Mouse (Mus musculus): Measurements from ENCODE around the gene Slc39a13. TPM values are rescaled to one million over a fixed set of nuclear protein-coding genes. Genes with fewer than 3 reads are reported as not detected.
"Not testable (repeated sequence)": the region's sequence is repeated elsewhere in the genome, so short reads cannot be mapped to it uniquely, and the experiment has no call there.

The Slc39a13 gene
- total and polyA plus RNA-seq, 2 experiments, result 4.3 to 17.5 TPM

DNA sequence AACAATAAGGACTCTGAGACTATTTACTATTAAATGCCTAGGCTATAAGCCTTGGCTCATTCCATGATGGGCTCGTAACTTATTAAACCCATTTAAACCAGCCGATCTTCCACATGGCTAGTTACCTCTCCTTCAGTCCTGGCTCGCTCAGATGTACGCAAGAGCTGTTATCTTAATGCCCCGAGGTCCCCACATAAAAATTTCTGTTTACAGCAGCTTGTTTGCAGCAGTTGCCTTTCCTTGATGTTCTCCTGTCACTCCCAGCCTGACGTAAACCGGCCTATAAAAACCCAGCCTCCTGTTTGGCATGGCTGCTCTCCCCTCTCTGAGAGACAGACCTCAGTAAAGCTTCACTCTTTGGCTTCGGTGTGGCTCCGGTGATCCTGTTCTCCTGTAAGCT lies 22.9 kb downstream of the Slc39a13 start:
- TF ChIP-seq POLR2A (IDR thresholded peaks at IDR 0.05; ENCODE audit: extremely low read depth, insufficient read depth, low read length) (no peak), CTCF (IDR thresholded peaks at IDR 0.05; ENCODE audit: low read depth, low read length) (no peak)
- Histone ChIP-seq H3K27me3 (ENCODE audit: control insufficient read depth, insufficient read depth, low read length) (no peaks in the 10 kb centered on the region), H3K36me3 (ENCODE audit: control insufficient read depth, insufficient read depth, low read length) (no peaks in the 10 kb centered on the region), H3K4me1 (ENCODE audit: control insufficient read depth, insufficient read depth, low read length) (no peaks in the 10 kb centered on the region), H3K79me2 (ENCODE audit: control insufficient read depth, insufficient read depth, low read length) (no peaks in the 10 kb centered on the region), H3K27ac (replicated peaks; ENCODE audit: insufficient read depth, low read depth, low read length) (no peak overlapping the region), H3K4me3 (ENCODE audit: insufficient read depth, low read depth, low read length) (no peak overlapping the region), H3K9ac (ENCODE audit: low read depth, low read length) (no peak overlapping the region)
- no peak for DNase-seq (ENCODE audit: extremely low read depth, low read depth, low spot score)
- WGBS, result 82% methylated on average over 9 of the region's 9 CpGs

DNA sequence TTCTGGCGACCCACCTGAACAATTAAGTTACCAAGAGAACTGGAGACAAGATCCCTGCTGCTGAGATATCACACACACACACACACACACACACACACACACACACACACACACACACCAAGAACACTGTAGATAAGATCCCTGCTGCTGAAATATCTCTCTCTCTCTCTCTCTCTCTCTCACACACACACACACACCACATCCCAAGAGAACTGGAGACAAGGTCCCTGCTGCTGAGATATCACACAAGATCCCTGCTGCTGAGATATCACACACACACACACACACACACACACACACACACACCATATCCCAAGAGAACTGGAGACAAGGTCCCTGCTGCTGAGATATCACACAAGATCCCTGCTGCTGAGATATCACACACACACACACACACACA lies 24.4 kb downstream of the Slc39a13 start:
- not testable (repeated sequence) for DNase-seq (ENCODE audit: extremely low read depth, low read depth, low spot score); H3K27ac ChIP-seq (replicated peaks; ENCODE audit: insufficient read depth, low read depth, low read length); H3K9ac ChIP-seq (ENCODE audit: low read depth, low read length); H3K27me3 ChIP-seq (ENCODE audit: control insufficient read depth, insufficient read depth, low read length); H3K79me2 ChIP-seq (ENCODE audit: control insufficient read depth, insufficient read depth, low read length); H3K36me3 ChIP-seq (ENCODE audit: control insufficient read depth, insufficient read depth, low read length); H3K4me1 ChIP-seq (ENCODE audit: control insufficient read depth, insufficient read depth, low read length); H3K4me3 ChIP-seq (ENCODE audit: insufficient read depth, low read depth, low read length)
- WGBS, result 81% methylated on average over 1 of the region's 1 CpGs

DNA sequence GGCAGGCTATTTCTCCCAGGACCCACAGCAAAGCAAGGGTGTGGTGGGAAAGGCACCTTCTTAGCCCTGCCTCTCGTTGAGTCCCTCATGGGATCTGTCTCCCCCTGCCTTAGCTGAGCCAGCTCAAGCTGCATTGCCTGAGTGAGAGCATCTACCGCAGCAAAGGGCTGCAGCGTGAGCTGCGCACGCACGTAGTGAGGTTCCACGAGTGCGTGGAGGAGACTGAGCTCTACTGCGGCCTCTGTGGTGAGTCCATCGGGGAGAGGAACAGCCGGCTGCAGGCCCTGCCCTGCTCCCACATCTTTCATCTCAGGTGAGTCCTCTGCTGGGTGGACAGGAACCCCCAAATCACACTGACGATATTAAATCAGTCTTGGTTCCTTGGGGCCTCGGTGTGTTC lies 25.5 kb downstream of the Slc39a13 start:
- DNase-seq (ENCODE audit: extremely low read depth, low read depth, low spot score), result no peak
- WGBS, result 86% methylated on average over 13 of the region's 13 CpGs
- TF ChIP-seq POLR2A (IDR thresholded peaks at IDR 0.05; ENCODE audit: extremely low read depth, insufficient read depth, low read length) (no peak), CTCF (IDR thresholded peaks at IDR 0.05; ENCODE audit: low read depth, low read length) (no peak)
- Histone ChIP-seq H3K9ac (ENCODE audit: low read depth, low read length) (no peak overlapping the region), H3K36me3 (ENCODE audit: control insufficient read depth, insufficient read depth, low read length) (no peaks in the 10 kb centered on the region), H3K4me3 (ENCODE audit: insufficient read depth, low read depth, low read length) (no peak overlapping the region), H3K27ac (replicated peaks; ENCODE audit: insufficient read depth, low read depth, low read length) (no peak overlapping the region), H3K4me1 (ENCODE audit: control insufficient read depth, insufficient read depth, low read length) (no peaks in the 10 kb centered on the region), H3K79me2 (ENCODE audit: control insufficient read depth, insufficient read depth, low read length) (no peaks in the 10 kb centered on the region), H3K27me3 (ENCODE audit: control insufficient read depth, insufficient read depth, low read length) (no peaks in the 10 kb centered on the region)

DNA sequence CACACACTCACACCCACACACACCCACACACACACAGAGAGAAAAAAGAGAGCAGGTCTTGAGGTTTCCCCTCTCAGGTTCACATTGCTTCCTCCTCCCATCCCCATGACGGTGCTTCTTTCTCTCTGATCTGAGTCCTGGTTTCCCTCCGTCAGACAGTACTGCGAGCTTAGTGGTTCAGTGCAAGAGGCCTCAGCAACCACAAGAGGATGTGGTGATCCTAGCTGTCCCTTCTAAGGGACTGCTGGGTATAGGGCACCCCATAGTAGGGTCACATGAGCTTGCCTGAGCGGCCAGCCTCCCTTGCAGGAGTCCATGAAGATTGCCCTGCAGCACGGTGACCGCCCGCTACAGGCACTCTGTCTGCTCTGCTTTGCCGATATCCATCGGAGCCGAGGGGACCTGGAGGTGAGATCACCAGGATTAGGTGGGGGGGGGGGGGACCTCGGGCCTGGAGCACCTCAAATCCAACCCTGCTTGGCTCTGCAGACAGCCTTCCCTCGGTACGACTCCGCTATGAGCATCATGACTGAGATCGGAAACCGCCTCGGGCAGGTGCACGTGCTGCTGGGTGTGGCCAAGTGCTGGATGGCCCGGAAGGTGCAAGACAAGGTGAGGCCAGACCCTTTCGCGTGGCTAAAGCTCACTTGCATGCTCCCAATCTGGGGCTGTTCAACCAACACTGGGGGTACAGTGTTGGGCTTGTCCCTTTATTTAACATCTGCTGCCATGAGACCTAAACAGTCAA lies 27.4 kb downstream of the Slc39a13 start:
- no peak overlapping the region for H3K27ac ChIP-seq (replicated peaks; ENCODE audit: insufficient read depth, low read depth, low read length)
- no peaks in the 10 kb centered on the region for H3K27me3 ChIP-seq (ENCODE audit: control insufficient read depth, insufficient read depth, low read length)
- no peaks in the 10 kb centered on the region for H3K4me1 ChIP-seq (ENCODE audit: control insufficient read depth, insufficient read depth, low read length)
- TF ChIP-seq POLR2A (IDR thresholded peaks at IDR 0.05; ENCODE audit: extremely low read depth, insufficient read depth, low read length) (no peak), CTCF (IDR thresholded peaks at IDR 0.05; ENCODE audit: low read depth, low read length) (no peak)
- no peaks in the 10 kb centered on the region for H3K36me3 ChIP-seq (ENCODE audit: control insufficient read depth, insufficient read depth, low read length)
- H3K9ac ChIP-seq (ENCODE audit: low read depth, low read length), result no peak overlapping the region
- no peaks in the 10 kb centered on the region for H3K79me2 ChIP-seq (ENCODE audit: control insufficient read depth, insufficient read depth, low read length)
- 69% methylated on average over 21 of the region's 21 CpGs for WGBS
- DNase-seq (ENCODE audit: extremely low read depth, low read depth, low spot score), result no peak
- H3K4me3 ChIP-seq (ENCODE audit: insufficient read depth, low read depth, low read length), result no peak overlapping the region

DNA sequence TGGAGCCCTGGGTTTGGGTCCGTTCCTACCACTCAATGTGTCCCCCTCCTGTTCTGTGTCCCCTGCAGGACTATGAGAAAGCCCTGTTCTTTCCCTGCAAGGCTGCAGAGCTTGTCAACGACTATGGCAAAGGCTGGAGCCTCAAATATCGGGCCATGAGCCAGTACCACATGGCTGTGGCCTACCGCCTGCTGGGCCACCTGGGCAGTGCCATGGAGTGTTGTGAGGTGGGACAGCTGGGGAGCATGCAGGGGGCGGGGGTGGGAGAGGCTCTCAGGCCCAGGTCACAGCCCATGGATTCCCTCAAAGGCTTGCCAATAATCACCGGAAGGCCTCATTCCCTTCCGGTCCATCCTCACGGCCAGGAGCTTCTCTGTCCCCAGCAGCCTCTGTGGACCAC lies 28.4 kb downstream of the Slc39a13 start:
- DNase-seq (ENCODE audit: extremely low read depth, low read depth, low spot score), result no peak
- Histone ChIP-seq H3K27ac (replicated peaks; ENCODE audit: insufficient read depth, low read depth, low read length) (no peak overlapping the region), H3K4me3 (ENCODE audit: insufficient read depth, low read depth, low read length) (no peak overlapping the region), H3K36me3 (ENCODE audit: control insufficient read depth, insufficient read depth, low read length) (no peaks in the 10 kb centered on the region), H3K27me3 (ENCODE audit: control insufficient read depth, insufficient read depth, low read length) (no peaks in the 10 kb centered on the region), H3K79me2 (ENCODE audit: control insufficient read depth, insufficient read depth, low read length) (no peaks in the 10 kb centered on the region), H3K9ac (ENCODE audit: low read depth, low read length) (no peak overlapping the region), H3K4me1 (ENCODE audit: control insufficient read depth, insufficient read depth, low read length) (no peaks in the 10 kb centered on the region)
- TF ChIP-seq POLR2A (IDR thresholded peaks at IDR 0.05; ENCODE audit: extremely low read depth, insufficient read depth, low read length) (no peak), CTCF (IDR thresholded peaks at IDR 0.05; ENCODE audit: low read depth, low read length) (no peak)
- 83% methylated on average over 8 of the region's 8 CpGs for WGBS

DNA sequence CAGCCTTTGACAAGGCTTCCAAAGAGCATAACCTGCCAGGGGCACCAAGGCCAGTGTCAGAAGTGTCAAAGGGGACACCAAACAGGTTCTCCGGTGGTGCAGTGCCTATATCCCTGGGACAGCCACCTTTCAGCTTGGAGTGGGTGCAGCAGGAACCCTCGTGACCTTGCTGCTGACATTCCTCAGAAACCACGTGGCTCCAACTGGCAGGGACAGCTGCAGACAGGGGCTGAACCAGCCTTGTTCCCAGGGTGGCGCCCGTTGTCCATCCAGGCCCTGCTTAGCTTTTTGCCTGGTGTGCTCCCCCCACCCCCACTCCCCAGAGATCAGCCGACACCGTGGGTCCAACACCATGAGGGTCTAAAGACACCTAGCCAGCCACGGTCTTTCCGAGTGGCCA lies 34.8 kb downstream of the Slc39a13 start, which contains the start of gene Rapsn:
TSS of gene Rapsn (plus strand) at position 236 of the 400 bp plus-strand sequence.
- no peaks in the 10 kb centered on the region for H3K36me3 ChIP-seq (ENCODE audit: control insufficient read depth, insufficient read depth, low read length)
- TF ChIP-seq POLR2A (IDR thresholded peaks at IDR 0.05; ENCODE audit: extremely low read depth, insufficient read depth, low read length) (no peak), CTCF (IDR thresholded peaks at IDR 0.05; ENCODE audit: low read depth, low read length) (no peak)
- no peak for DNase-seq (ENCODE audit: extremely low read depth, low read depth, low spot score)
- H3K9ac ChIP-seq (ENCODE audit: low read depth, low read length), result no peak within 1 kb of the TSS
- H3K4me3 ChIP-seq (ENCODE audit: insufficient read depth, low read depth, low read length), result no peak within 1 kb of the TSS
- no peak within 1 kb of the TSS for H3K27ac ChIP-seq (replicated peaks; ENCODE audit: insufficient read depth, low read depth, low read length)
- no peaks in the 10 kb centered on the region for H3K79me2 ChIP-seq (ENCODE audit: control insufficient read depth, insufficient read depth, low read length)
- H3K4me1 ChIP-seq (ENCODE audit: control insufficient read depth, insufficient read depth, low read length), result no peaks in the 10 kb centered on the region; the same call in none of the 2 replicates
- 65% methylated on average over 9 of the region's 9 CpGs for WGBS
- H3K27me3 ChIP-seq (ENCODE audit: control insufficient read depth, insufficient read depth, low read length), result no peaks in the 10 kb centered on the region
